Mouse (Mus musculus): Measurements from ENCODE around the gene Pim2. TPM values are rescaled to one million over a fixed set of nuclear protein-coding genes. Genes with fewer than 3 reads are reported as not detected.
"Not testable (repeated sequence)": the region's sequence is repeated elsewhere in the genome, so short reads cannot be mapped to it uniquely, and the experiment has no call there.

Pim2 gene
- polyA plus RNA-seq, 1 experiment from 2014 or later = 4.9 TPM

- no peak overlapping the region for H3K9ac ChIP-seq (replicated peaks; ENCODE audit: low read length)
- WGBS = 11% methylated on average over 11 of the region's 11 CpGs
- no peak overlapping the region for H3K4me3 ChIP-seq (ENCODE audit: low read depth, low read length)
- H3K27me3 ChIP-seq (ENCODE audit: control insufficient read depth, insufficient read depth, low read length) = no peaks in the 10 kb centered on the region
- DNase-seq (ENCODE audit: low spot score) (peak; percentile 78), ATAC-seq (replicated peaks; ENCODE audit: insufficient number of reproducible peaks, low FRiP score, low TSS enrichment, low read depth) (0 out of 2 replicates have a peak, but pooled peaks have one; percentile 31)
- no peaks in the 10 kb centered on the region for H3K4me1 ChIP-seq (ENCODE audit: control insufficient read depth, insufficient read depth, low read length)
- H3K9me3 ChIP-seq (replicated peaks; ENCODE audit: control insufficient read depth, low read length) = no peaks in the 10 kb centered on the region
- no peaks in the 10 kb centered on the region for H3K36me3 ChIP-seq (replicated peaks; ENCODE audit: control insufficient read depth, insufficient read depth, low read depth, low read length)
- no peak overlapping the region for H3K27ac ChIP-seq (replicated peaks; ENCODE audit: low read depth, low read length)
- peak overlapping the region; percentile 21; the same call in 1 of the 2 replicates for H3K4me2 ChIP-seq (ENCODE audit: low read depth, low read length)
These were observed 1.8 kb downstream of the Pim2 start for GRCm38 (mm10) chrX:7879819-7880218.

- H3K4me2 ChIP-seq (ENCODE audit: low read depth, low read length) = peak within 1 kb of the TSS; percentile 44
- no peaks in the 10 kb centered on the region for H3K4me1 ChIP-seq (ENCODE audit: control insufficient read depth, insufficient read depth, low read length)
- 21% methylated on average over 49 of the region's 49 CpGs for WGBS
- H3K36me3 ChIP-seq (replicated peaks; ENCODE audit: control insufficient read depth, insufficient read depth, low read depth, low read length) = no peaks in the 10 kb centered on the region
- H3K27ac ChIP-seq (replicated peaks; ENCODE audit: low read depth, low read length) = peak within 1 kb of the TSS; percentile 17; the same call in 1 of the 2 replicates
- H3K9ac ChIP-seq (replicated peaks; ENCODE audit: low read length) = peak within 1 kb of the TSS; percentile 1
- peak; percentile 81 for DNase-seq (ENCODE audit: low spot score)
- H3K27me3 ChIP-seq (ENCODE audit: control insufficient read depth, insufficient read depth, low read length) = no peaks in the 10 kb centered on the region
- peak; percentile 85 for ATAC-seq (replicated peaks; ENCODE audit: insufficient number of reproducible peaks, low FRiP score, low TSS enrichment, low read depth)
- peak within 1 kb of the TSS; percentile 47 for H3K4me3 ChIP-seq (ENCODE audit: low read depth, low read length)
- no peaks in the 10 kb centered on the region for H3K9me3 ChIP-seq (replicated peaks; ENCODE audit: control insufficient read depth, low read length)
These were observed 5.9 kb downstream of the Pim2 start, which contains the start of gene Slc35a2 for GRCm38 (mm10) chrX:7883841-7884567. TSS of gene Slc35a2 (plus strand) at chrX:7884028.

GRCm38 (mm10) chrX:7898211-7898610, 20.1 kb downstream of the Pim2 start:
- DNase-seq (ENCODE audit: low spot score) (no peak), ATAC-seq (replicated peaks; ENCODE audit: insufficient number of reproducible peaks, low FRiP score, low TSS enrichment, low read depth) (no peak)
- 25% methylated on average over 12 of the region's 13 CpGs for WGBS
- Histone ChIP-seq H3K27me3 (ENCODE audit: control insufficient read depth, insufficient read depth, low read length) (no peaks in the 10 kb centered on the region), H3K9me3 (replicated peaks; ENCODE audit: control insufficient read depth, low read length) (no peaks in the 10 kb centered on the region), H3K9ac (replicated peaks; ENCODE audit: low read length) (peak overlapping the region; percentile 44), H3K27ac (replicated peaks; ENCODE audit: low read depth, low read length) (no peak overlapping the region), H3K4me3 (ENCODE audit: low read depth, low read length) (peak overlapping the region; percentile 48), H3K36me3 (replicated peaks; ENCODE audit: control insufficient read depth, insufficient read depth, low read depth, low read length) (no peaks in the 10 kb centered on the region), H3K4me2 (ENCODE audit: low read depth, low read length) (peak overlapping the region; percentile 41), H3K4me1 (ENCODE audit: control insufficient read depth, insufficient read depth, low read length) (no peaks in the 10 kb centered on the region)

- peak within 1 kb of the TSS; percentile 48 for H3K4me3 ChIP-seq (ENCODE audit: low read depth, low read length)
- H3K27me3 ChIP-seq (ENCODE audit: control insufficient read depth, insufficient read depth, low read length) = no peaks in the 10 kb centered on the region
- 0 out of 2 replicates have a peak within 1 kb of the TSS, but pooled peaks have one; percentile 31 for H3K27ac ChIP-seq (replicated peaks; ENCODE audit: low read depth, low read length)
- DNase-seq (ENCODE audit: low spot score) (peak; percentile 90), ATAC-seq (replicated peaks; ENCODE audit: insufficient number of reproducible peaks, low FRiP score, low TSS enrichment, low read depth) (peak; percentile 98)
- H3K4me1 ChIP-seq (ENCODE audit: control insufficient read depth, insufficient read depth, low read length) = no peaks in the 10 kb centered on the region
- H3K9me3 ChIP-seq (replicated peaks; ENCODE audit: control insufficient read depth, low read length) = no peaks in the 10 kb centered on the region
- no peaks in the 10 kb centered on the region for H3K36me3 ChIP-seq (replicated peaks; ENCODE audit: control insufficient read depth, insufficient read depth, low read depth, low read length)
- WGBS = 18% methylated on average over 55 of the region's 62 CpGs
- peak within 1 kb of the TSS; percentile 61 for H3K9ac ChIP-seq (replicated peaks; ENCODE audit: low read length)
- peak within 1 kb of the TSS; percentile 41 for H3K4me2 ChIP-seq (ENCODE audit: low read depth, low read length)
These were observed 21.1 kb downstream of the Pim2 start, which contains the start of the genes Pqbp1 and Timm17b for GRCm38 (mm10) chrX:7898880-7899874. TSS of gene Pqbp1 (minus strand) at chrX:7899269. TSS of gene Timm17b (plus strand) at chrX:7899357.

GRCm38 (mm10) chrX:7904441-7904840, 26.4 kb downstream of the Pim2 start:
- H3K4me3 ChIP-seq (ENCODE audit: low read depth, low read length) = no peak overlapping the region
- no peaks in the 10 kb centered on the region for H3K27me3 ChIP-seq (ENCODE audit: control insufficient read depth, insufficient read depth, low read length)
- no peak for DNase-seq (ENCODE audit: low spot score)
- 94% methylated on average over 5 of the region's 5 CpGs for WGBS
- no peaks in the 10 kb centered on the region for H3K9me3 ChIP-seq (replicated peaks; ENCODE audit: control insufficient read depth, low read length)
- ATAC-seq (replicated peaks; ENCODE audit: insufficient number of reproducible peaks, low FRiP score, low TSS enrichment, low read depth) = no peak
- H3K4me1 ChIP-seq (ENCODE audit: control insufficient read depth, insufficient read depth, low read length) = no peaks in the 10 kb centered on the region
- H3K27ac ChIP-seq (replicated peaks; ENCODE audit: low read depth, low read length) = no peak overlapping the region
- H3K9ac ChIP-seq (replicated peaks; ENCODE audit: low read length) = no peak overlapping the region
- no peaks in the 10 kb centered on the region for H3K36me3 ChIP-seq (replicated peaks; ENCODE audit: control insufficient read depth, insufficient read depth, low read depth, low read length)
- no peak overlapping the region for H3K4me2 ChIP-seq (ENCODE audit: low read depth, low read length)

- Histone ChIP-seq H3K4me2 (ENCODE audit: low read depth, low read length) (no peak within 1 kb of the TSS), H3K36me3 (replicated peaks; ENCODE audit: control insufficient read depth, insufficient read depth, low read depth, low read length) (no peaks in the 10 kb centered on the region), H3K9me3 (replicated peaks; ENCODE audit: control insufficient read depth, low read length) (no peaks in the 10 kb centered on the region), H3K27ac (replicated peaks; ENCODE audit: low read depth, low read length) (no peak within 1 kb of the TSS), H3K4me1 (ENCODE audit: control insufficient read depth, insufficient read depth, low read length) (no peaks in the 10 kb centered on the region), H3K4me3 (ENCODE audit: low read depth, low read length) (no peak within 1 kb of the TSS), H3K27me3 (ENCODE audit: control insufficient read depth, insufficient read depth, low read length) (no peaks in the 10 kb centered on the region), H3K9ac (replicated peaks; ENCODE audit: low read length) (no peak within 1 kb of the TSS)
- WGBS = 84% methylated on average over 5 of the region's 5 CpGs
- ATAC-seq (replicated peaks; ENCODE audit: insufficient number of reproducible peaks, low FRiP score, low TSS enrichment, low read depth) (no peak), DNase-seq (ENCODE audit: low spot score) (no peak)
These were observed 29.7 kb downstream of the Pim2 start, which contains the start of gene Gm10491 for GRCm38 (mm10) chrX:7907735-7908134. TSS of gene Gm10491 (minus strand) at chrX:7907835.

- H3K4me1 ChIP-seq (ENCODE audit: control insufficient read depth, insufficient read depth, low read length); DNase-seq (ENCODE audit: low spot score); ATAC-seq (replicated peaks; ENCODE audit: insufficient number of reproducible peaks, low FRiP score, low TSS enrichment, low read depth); H3K4me2 ChIP-seq (ENCODE audit: low read depth, low read length); H3K27ac ChIP-seq (replicated peaks; ENCODE audit: low read depth, low read length); H3K36me3 ChIP-seq (replicated peaks; ENCODE audit: control insufficient read depth, insufficient read depth, low read depth, low read length); H3K9ac ChIP-seq (replicated peaks; ENCODE audit: low read length); H3K9me3 ChIP-seq (replicated peaks; ENCODE audit: control insufficient read depth, low read length); H3K4me3 ChIP-seq (ENCODE audit: low read depth, low read length); H3K27me3 ChIP-seq (ENCODE audit: control insufficient read depth, insufficient read depth, low read length): not testable (repeated sequence)
- WGBS = 90% methylated on average over 4 of the region's 4 CpGs
These were observed 31.2 kb downstream of the Pim2 start, which contains the start of gene Gm10490 for GRCm38 (mm10) chrX:7909242-7909641. TSS of gene Gm10490 (plus strand) at chrX:7909542.

Measured in embryonic facial prominence, embryonic 11.5 days (tissue).